Mouse (Mus musculus) c-Kit-negative CD71-positive TER-119-positive erythroid progenitor cells, embryonic 14.5 days (primary cell): ENCODE data around the gene Gm21936.
"Not testable (repeated sequence)": the region's sequence is repeated elsewhere in the genome, so short reads cannot be mapped to it uniquely, and the experiment has no call there.

Experiments used
- DNase-seq: peaks from one replicate; pipeline ENCODE4 v3.0.0-alpha.2; 2013; ENCODE audit warnings: low read depth, low spot score

The Gm21936 gene

GRCm38 (mm10) chr12:87795212-87795611, at the start of gene Gm21936:
TSS of gene Gm21936 (plus strand) at chr12:87795512.
- not testable (repeated sequence) for DNase-seq

- DNase-seq = not testable (repeated sequence)
Measured at GRCm38 (mm10) chr12:87775655-87776054, 19.7 kb upstream of the Gm21936 start, which contains the start of gene Gm21319. TSS of gene Gm21319 (minus strand) at chr12:87775755.

GRCm38 (mm10) chr12:87797971-87798370, 2.7 kb downstream of the Gm21936 start:
- not testable (repeated sequence) for DNase-seq

- DNase-seq = not testable (repeated sequence)
Measured at GRCm38 (mm10) chr12:87816277-87816676, 21.0 kb downstream of the Gm21936 start, which contains the start of gene BB287469. TSS of gene BB287469 (plus strand) at chr12:87816577.

- not testable (repeated sequence) for DNase-seq
Measured at GRCm38 (mm10) chr12:87842239-87842638, 46.9 kb downstream of the Gm21936 start, which contains the start of gene Gm2001. TSS of gene Gm2001 (minus strand) at chr12:87842339.
